Mouse (Mus musculus) neural tube, embryonic 11.5 days (tissue): ENCODE measurements around the gene Bcl6. TPM values are rescaled to one million over a fixed set of nuclear protein-coding genes. Genes with fewer than 3 reads are reported as not detected.

Experiments used
- ATAC-seq: fragments of 200-750 bp; cut with Nextera tagmentation; 2 replicates; pipeline ENCODE4 v1.8.0; 2017; ENCODE audit warnings: moderate number of reproducible peaks, mild to moderate bottlenecking, moderate TSS enrichment, moderate library complexity; ENCODE audit not compliant: insufficient read depth, low FRiP score, low TSS enrichment
- DNase-seq: peaks from one replicate; pipeline ENCODE4 v3.0.0-alpha.2; 2015; ENCODE audit warnings: low spot score
- H3K27ac ChIP-seq: fragments of 300-500 bp; sonication (generic); 2 replicates; pipeline ENCODE4 v1.5.1; 2014; ENCODE audit warnings: low read depth, mild to moderate bottlenecking, low read length
- H3K27me3 ChIP-seq: fragments of 300-500 bp; sonication (generic); 2 replicates; pipeline ENCODE4 v1.6.1; 2014; ENCODE audit warnings: mild to moderate bottlenecking, low read length, mixed read lengths; ENCODE audit not compliant: control insufficient read depth, insufficient read depth
- H3K36me3 ChIP-seq: fragments of 300-500 bp; sonication (generic); 2 replicates; pipeline ENCODE4 v1.6.1; 2014; ENCODE audit warnings: mild to moderate bottlenecking, low read length, moderate library complexity, mixed read lengths; ENCODE audit not compliant: control insufficient read depth, insufficient read depth
- H3K4me1 ChIP-seq: fragments of 300-500 bp; sonication (generic); 2 replicates; pipeline ENCODE4 v1.6.1; 2014; ENCODE audit warnings: low read length, mixed read lengths; ENCODE audit not compliant: control insufficient read depth, insufficient read depth
- H3K4me2 ChIP-seq: fragments of 300-500 bp; sonication (generic); 2 replicates; pipeline ENCODE4 v1.6.1; 2014; ENCODE audit warnings: low read depth, mild to moderate bottlenecking, moderate library complexity
- H3K4me3 ChIP-seq: fragments of 300-500 bp; sonication (generic); 2 replicates; pipeline ENCODE4 v1.5.1; 2014; ENCODE audit warnings: low read depth, low read length
- H3K9ac ChIP-seq: fragments of 300-500 bp; sonication (generic); 2 replicates; pipeline ENCODE4 v1.6.1; 2014; ENCODE audit warnings: mild to moderate bottlenecking, low read length
- H3K9me3 ChIP-seq: fragments of 300-500 bp; sonication (generic); 2 replicates; pipeline ENCODE4 v1.6.1; 2016; ENCODE audit warnings: low read length; ENCODE audit not compliant: control insufficient read depth
- WGBS: fragments of 180-500 bp; shearing (Covaris S2); extraction: QIAGEN DNeasy Blood & Tissue Kit; methylation state at CpG from one replicate; pipeline ENCODE4 v1.1.7; 2014; 5-methylcytosine and 5-hydroxymethylcytosine counted together
- polyA plus RNA-seq: library from polyadenylated mRNA; unstranded; fragments of >200 nt; fragmentation: Nextera tagmentation; extraction: Ambion mirVana; gene quantifications from 2 replicates; pipeline ENCODE4 v1.2.1, GENCODE M21; 2014

Bcl6 gene
- polyA plus RNA-seq, 1 experiment from 2014 or later: 0.16 TPM

- H3K36me3 ChIP-seq: no peaks in the 10 kb centered on the region
- peaks cover 45% of the 10 kb centered on the region for H3K27me3 ChIP-seq
- 2% methylated on average over 32 of the region's 32 CpGs for WGBS
- ATAC-seq: no peak
- H3K4me1 ChIP-seq: peaks cover 11% of the 10 kb centered on the region
- H3K4me2 ChIP-seq: peak overlapping the region; percentile 40
- no peak overlapping the region for H3K9ac ChIP-seq
- H3K27ac ChIP-seq: no peak overlapping the region
- no peaks in the 10 kb centered on the region for H3K9me3 ChIP-seq
- peak overlapping the region; percentile 22 for H3K4me3 ChIP-seq
- peak; percentile 28 for DNase-seq
Observed at GRCm38 (mm10) chr16:23980991-23981720, 7.5 kb downstream of the Bcl6 start.

GRCm38 (mm10) chr16:23980201-23980870 is 8.3 kb downstream of the Bcl6 start:
- ATAC-seq (no peak), DNase-seq (no peak)
- H3K4me1 ChIP-seq: peaks cover 8% of the 10 kb centered on the region
- no peak overlapping the region for H3K4me3 ChIP-seq
- H3K4me2 ChIP-seq: peak overlapping the region; percentile 40
- H3K27ac ChIP-seq: no peak overlapping the region
- peaks cover 37% of the 10 kb centered on the region for H3K27me3 ChIP-seq
- no peaks in the 10 kb centered on the region for H3K36me3 ChIP-seq
- 9% methylated on average over 11 of the region's 11 CpGs for WGBS
- H3K9ac ChIP-seq: no peak overlapping the region
- H3K9me3 ChIP-seq: no peaks in the 10 kb centered on the region

- no peak overlapping the region for H3K4me2 ChIP-seq
- 87% methylated on average over 9 of the region's 9 CpGs for WGBS
- H3K27me3 ChIP-seq: peaks cover 31% of the 10 kb centered on the region
- DNase-seq: no peak
- ATAC-seq: no peak
- no peak overlapping the region for H3K4me3 ChIP-seq
- peaks cover 4% of the 10 kb centered on the region for H3K4me1 ChIP-seq
- no peak overlapping the region for H3K9ac ChIP-seq
- H3K27ac ChIP-seq: no peak overlapping the region
- no peaks in the 10 kb centered on the region for H3K9me3 ChIP-seq
- H3K36me3 ChIP-seq: no peaks in the 10 kb centered on the region
Observed at GRCm38 (mm10) chr16:23979446-23979845, 9.2 kb downstream of the Bcl6 start.

- Histone ChIP-seq H3K36me3 (no peaks in the 10 kb centered on the region), H3K27ac (no peak overlapping the region), H3K4me1 (peaks cover 4% of the 10 kb centered on the region; the same call in 1 of the 2 replicates), H3K27me3 (peaks cover 30% of the 10 kb centered on the region), H3K4me3 (no peak overlapping the region), H3K9ac (no peak overlapping the region), H3K9me3 (no peaks in the 10 kb centered on the region), H3K4me2 (no peak overlapping the region)
- WGBS: 76% methylated on average over 4 of the region's 4 CpGs
- ATAC-seq: no peak
- DNase-seq: peak; percentile 8
Observed at GRCm38 (mm10) chr16:23978495-23978894, 10.2 kb downstream of the Bcl6 start.

- DNase-seq (no peak), ATAC-seq (no peak)
- WGBS: 82% methylated on average over 3 of the region's 3 CpGs
- Histone ChIP-seq H3K4me2 (no peak overlapping the region), H3K4me1 (peaks cover 4% of the 10 kb centered on the region; the same call in 1 of the 2 replicates), H3K36me3 (no peaks in the 10 kb centered on the region), H3K27me3 (peaks cover 30% of the 10 kb centered on the region), H3K4me3 (no peak overlapping the region), H3K9me3 (no peaks in the 10 kb centered on the region), H3K27ac (no peak overlapping the region), H3K9ac (no peak overlapping the region)
Observed at GRCm38 (mm10) chr16:23977732-23978131, 10.9 kb downstream of the Bcl6 start.

GRCm38 (mm10) chr16:23976196-23976595 is 12.5 kb downstream of the Bcl6 start:
- H3K9ac ChIP-seq: no peak overlapping the region
- no peak overlapping the region for H3K4me3 ChIP-seq
- peaks cover under 1% of the 10 kb centered on the region; the same call in 1 of the 2 replicates for H3K4me1 ChIP-seq
- ATAC-seq (no peak), DNase-seq (no peak)
- H3K27me3 ChIP-seq: peaks cover 21% of the 10 kb centered on the region
- no peaks in the 10 kb centered on the region for H3K9me3 ChIP-seq
- WGBS: 94% methylated on average over 2 of the region's 2 CpGs
- H3K4me2 ChIP-seq: no peak overlapping the region
- H3K27ac ChIP-seq: no peak overlapping the region
- no peaks in the 10 kb centered on the region for H3K36me3 ChIP-seq

- Histone ChIP-seq H3K4me1 (no peaks in the 10 kb centered on the region), H3K9me3 (no peaks in the 10 kb centered on the region)
- WGBS: 89% methylated on average over 9 of the region's 9 CpGs
Observed at GRCm38 (mm10) chr16:23973635-23974367, 14.9 kb downstream of the Bcl6 start.

GRCm38 (mm10) chr16:23972901-23973300 is 15.8 kb downstream of the Bcl6 start:
- 75% methylated on average over 11 of the region's 11 CpGs for WGBS
- no peak for ATAC-seq
- H3K4me3 ChIP-seq: no peak overlapping the region

More at GRCm38 (mm10) chr16:23973635-23974367, 14.9 kb downstream of the Bcl6 start:
- Histone ChIP-seq H3K27ac (no peak overlapping the region), H3K9ac (no peak overlapping the region), H3K4me3 (no peak overlapping the region), H3K36me3 (no peaks in the 10 kb centered on the region), H3K4me2 (no peak overlapping the region), H3K27me3 (no peaks in the 10 kb centered on the region)
- ATAC-seq: no peak
- DNase-seq: no peak

More at GRCm38 (mm10) chr16:23972901-23973300, 15.8 kb downstream of the Bcl6 start:
- Histone ChIP-seq H3K4me1 (no peaks in the 10 kb centered on the region), H3K9me3 (no peaks in the 10 kb centered on the region), H3K4me2 (no peak overlapping the region), H3K27ac (no peak overlapping the region), H3K36me3 (no peaks in the 10 kb centered on the region), H3K27me3 (no peaks in the 10 kb centered on the region), H3K9ac (no peak overlapping the region)
- DNase-seq: no peak
